In genomic region chr4:132941012-132941729, GRCm38 (mm10) we compare ENCODE assay signal across 35 mouse cellular contexts. TPM values are rescaled to one million over a fixed set of nuclear protein-coding genes. Genes with fewer than 3 reads are reported as not detected.
DNase-seq lines count a peak whose midpoint lies in the region; ATAC-seq and TF ChIP-seq lines count a peak whose summit lies in the region.
"Had no signal": no experiment of that assay in that cellular context is flagged by ENCODE, and none has a peak within 500 bp of the region (broad histone marks: within the 10 kb centered on the region; RNA-seq: fewer than 3 reads in every experiment).

No protein-coding gene starts in this region.

- H3K9ac ChIP-seq in heart, embryonic 13.5 days: no peak overlapping the region
- no peak overlapping the region for H3K9ac ChIP-seq in heart, embryonic 12.5 days
- H3K9ac ChIP-seq in intestine, embryonic 15.5 days: no peak overlapping the region; the same call in 1 of the 2 replicates
- H3K9ac ChIP-seq in stomach, postnatal 0 days (ENCODE audit: low read length): no peak overlapping the region
- H3K9ac ChIP-seq: embryonic facial prominence, embryonic 15.5 days; forebrain, embryonic 12.5 days; forebrain, postnatal 0 days; heart, embryonic 15.5 days; hindbrain, embryonic 12.5 days; liver, embryonic 14.5 days; lung, embryonic 14.5 days; midbrain, embryonic 15.5 days; neural tube, embryonic 15.5 days had no signal

- no peaks in the 10 kb centered on the region for H3K36me3 ChIP-seq in heart, embryonic 13.5 days
- H3K36me3 ChIP-seq in heart, embryonic 12.5 days: no peaks in the 10 kb centered on the region
- no peaks in the 10 kb centered on the region for H3K36me3 ChIP-seq in intestine, embryonic 15.5 days
- H3K36me3 ChIP-seq in stomach, postnatal 0 days (ENCODE audit: control insufficient read depth, insufficient read depth, low read length): no peaks in the 10 kb centered on the region
- H3K36me3 ChIP-seq: embryonic facial prominence, embryonic 10.5 days; embryonic facial prominence, embryonic 15.5 days; forebrain, embryonic 12.5 days; heart, embryonic 15.5 days; hindbrain, embryonic 12.5 days; midbrain, embryonic 10.5 days; midbrain, embryonic 15.5 days; neural tube, embryonic 15.5 days had no signal

- peaks cover 10% of the 10 kb centered on the region for H3K27me3 ChIP-seq in heart, embryonic 13.5 days (replicated peaks)
- no peaks in the 10 kb centered on the region for H3K27me3 ChIP-seq in heart, embryonic 12.5 days (replicated peaks)
- H3K27me3 ChIP-seq in intestine, embryonic 15.5 days (replicated peaks): no peaks in the 10 kb centered on the region
- H3K27me3 ChIP-seq in stomach, postnatal 0 days (ENCODE audit: control insufficient read depth, insufficient read depth, low read length): no peaks in the 10 kb centered on the region
- H3K27me3 ChIP-seq: embryonic facial prominence, embryonic 15.5 days; heart, embryonic 15.5 days; midbrain, embryonic 15.5 days; neural tube, embryonic 15.5 days had no signal

- H3K4me2 ChIP-seq in heart, embryonic 13.5 days: peak overlapping the region; percentile 2; the same call in 1 of the 2 replicates
- H3K4me2 ChIP-seq in heart, embryonic 12.5 days: no peak overlapping the region
- H3K4me2 ChIP-seq in intestine, embryonic 15.5 days (replicated peaks): 0 out of 2 replicates have a peak overlapping the region, but pooled peaks have one; percentile 17
- no peak overlapping the region for H3K4me2 ChIP-seq in stomach, postnatal 0 days (replicated peaks; ENCODE audit: low read depth)
- H3K4me2 ChIP-seq: embryonic facial prominence, embryonic 15.5 days; forebrain, embryonic 12.5 days; heart, embryonic 15.5 days; hindbrain, embryonic 12.5 days; lung, embryonic 14.5 days; midbrain, embryonic 15.5 days; neural tube, embryonic 15.5 days had no signal

- no peak overlapping the region for H3K27ac ChIP-seq in heart, embryonic 13.5 days (replicated peaks)
- H3K27ac ChIP-seq in heart, embryonic 12.5 days (ENCODE audit: poor library complexity, severe bottlenecking): no peak overlapping the region
- no peak overlapping the region for H3K27ac ChIP-seq in intestine, embryonic 15.5 days
- H3K27ac ChIP-seq in stomach, postnatal 0 days (replicated peaks): no peak overlapping the region
- H3K27ac ChIP-seq: embryonic facial prominence, embryonic 10.5 days; embryonic facial prominence, embryonic 15.5 days; forebrain, embryonic 12.5 days; heart, embryonic 15.5 days; hindbrain, embryonic 12.5 days; hindbrain, postnatal 0 days; kidney, postnatal 0 days; liver, embryonic 14.5 days; midbrain, embryonic 10.5 days; midbrain, embryonic 15.5 days; neural tube, embryonic 15.5 days had no signal

- DNase-seq in adrenal gland, adult (ENCODE audit: inconsistent age in 2 of 2, low spot score in 1 of 2): peak; percentile 50 to 69
- no peak for DNase-seq in adrenal gland, adult 8-10 months
- DNase-seq in stomach, postnatal 0 days (ENCODE audit: low spot score): peak; percentile 33
- no peak for DNase-seq in frontal cortex, postnatal 25 days (ENCODE audit: low spot score in 2 of 2)
- no peak for DNase-seq in spleen, adult 12 weeks (ENCODE audit: low spot score)
- DNase-seq: cerebellum, adult 2 months; cerebellum, postnatal 14 days; forebrain, postnatal 0 days; gastrocnemius, postnatal 10 days; heart, postnatal 36 days; kidney, adult 2 months; kidney, postnatal 4 days; layer of hippocampus, postnatal 36 days; liver; lung, embryonic 14.5 days; lung, postnatal 14 days; retina, postnatal 1 day; right cerebral cortex, postnatal 14 days; thymus, adult 2 months; thymus, postnatal 36 days had no signal

- 50% methylated on average over 23 of the region's 23 CpGs for WGBS in heart, embryonic 13.5 days
- 51% methylated on average over 23 of the region's 23 CpGs for whole genome bisulfite sequencing in heart, embryonic 12.5 days
- WGBS in intestine, embryonic 15.5 days: 46% methylated on average over 23 of the region's 23 CpGs
- 44% methylated on average over 23 of the region's 23 CpGs for WGBS in stomach, postnatal 0 days

- TF ChIP-seq EP300 in stomach, postnatal 0 days (optimal IDR thresholded peaks at IDR 0.05): no peak

- no peak overlapping the region for H3K4me3 ChIP-seq in heart, embryonic 13.5 days
- H3K4me3 ChIP-seq in heart, embryonic 12.5 days: no peak overlapping the region
- no peak overlapping the region for H3K4me3 ChIP-seq in intestine, embryonic 15.5 days (replicated peaks)
- no peak overlapping the region for H3K4me3 ChIP-seq in stomach, postnatal 0 days (ENCODE audit: low read depth, low read length)
- H3K4me3 ChIP-seq: embryonic facial prominence, embryonic 10.5 days; embryonic facial prominence, embryonic 15.5 days; forebrain, embryonic 12.5 days; heart, embryonic 15.5 days; hindbrain, embryonic 12.5 days; midbrain, embryonic 10.5 days; midbrain, embryonic 15.5 days; neural tube, embryonic 15.5 days had no signal

- TF ChIP-seq CTCF in stomach, postnatal 0 days (IDR thresholded peaks at IDR 0.05; ENCODE audit: low read depth): no peak

- peaks cover 36% of the 10 kb centered on the region for H3K4me1 ChIP-seq in heart, embryonic 13.5 days
- peaks cover 30% of the 10 kb centered on the region for H3K4me1 ChIP-seq in heart, embryonic 12.5 days (replicated peaks)
- peaks cover 12% of the 10 kb centered on the region for H3K4me1 ChIP-seq in intestine, embryonic 15.5 days (replicated peaks)
- H3K4me1 ChIP-seq in stomach, postnatal 0 days (replicated peaks; ENCODE audit: control insufficient read depth, insufficient read depth): 0 out of 2 replicates have a peak, but pooled peaks cover 4% of the 10 kb centered on the region

- ATAC-seq in heart, embryonic 13.5 days (ENCODE audit: extremely low read depth, insufficient number of reproducible peaks, low FRiP score, low TSS enrichment): no peak
- ATAC-seq in heart, embryonic 12.5 days (ENCODE audit: insufficient number of reproducible peaks, low FRiP score): no peak
- ATAC-seq in intestine, embryonic 15.5 days: 0 out of 2 replicates have a peak, but pooled peaks have one; percentile 43
- peak; percentile 43; the same call in 1 of the 2 replicates for ATAC-seq in stomach, postnatal 0 days (ENCODE audit: low FRiP score, low TSS enrichment)
- ATAC-seq: activated CD4-positive, CD25-positive, alpha-beta regulatory T cell, adult 4 months; forebrain, postnatal 0 days; hindbrain, postnatal 0 days; midbrain, embryonic 15.5 days had no signal

- H3K9me3 ChIP-seq in heart, embryonic 13.5 days: no peaks in the 10 kb centered on the region
- no peaks in the 10 kb centered on the region for H3K9me3 ChIP-seq in heart, embryonic 12.5 days (replicated peaks)
- H3K9me3 ChIP-seq in intestine, embryonic 15.5 days: no peaks in the 10 kb centered on the region
- no peaks in the 10 kb centered on the region for H3K9me3 ChIP-seq in stomach, postnatal 0 days (ENCODE audit: control insufficient read depth, low read length)
- H3K9me3 ChIP-seq: embryonic facial prominence, embryonic 10.5 days; embryonic facial prominence, embryonic 15.5 days; forebrain, embryonic 12.5 days; heart, embryonic 15.5 days; hindbrain, embryonic 12.5 days; midbrain, embryonic 10.5 days; midbrain, embryonic 15.5 days; neural tube, embryonic 15.5 days had no signal

RNA-seq across cellular contexts. Expression of gene Fam76a, which starts 18.8 kb away (rescaled TPM):
- total RNA-seq in adrenal gland, adult 8-10 months (2022): 10 to 100 TPM; 30.0 to 55.3 (median 45.3) TPM
- 34.8 and 35.6 TPM in 2 replicates for polyA plus RNA-seq in heart, embryonic 13.5 days (2015; fragmentation: Nextera tagmentation; extraction: Ambion mirVana)
- 25.9 and 29.0 TPM in 2 replicates for polyA plus RNA-seq in heart, embryonic 12.5 days (2016; fragmentation: Nextera tagmentation; extraction: Ambion mirVana)
- polyA plus RNA-seq in intestine, embryonic 15.5 days (2015; fragmentation: Nextera tagmentation; extraction: Ambion mirVana): 41.8 and 45.3 TPM in 2 replicates
- 33.3 and 34.3 TPM in 2 replicates for polyA plus RNA-seq in stomach, postnatal 0 days (2015; fragmentation: Nextera tagmentation; extraction: Ambion mirVana)

RNA-seq across cellular contexts. Expression of gene Fgr, which starts 32.7 kb away (rescaled TPM):
- total RNA-seq in adrenal gland, adult 8-10 months (2022): under 1 TPM; 0.42 to 0.92 (median 0.64) TPM
- polyA plus RNA-seq in heart, embryonic 13.5 days (2015; fragmentation: Nextera tagmentation; extraction: Ambion mirVana): 0.21 and 0.23 TPM in 2 replicates
- 0.19 and 0.23 TPM in 2 replicates for polyA plus RNA-seq in heart, embryonic 12.5 days (2016; fragmentation: Nextera tagmentation; extraction: Ambion mirVana)
- 2.3 and 3.7 TPM in 2 replicates for polyA plus RNA-seq in intestine, embryonic 15.5 days (2015; fragmentation: Nextera tagmentation; extraction: Ambion mirVana)
- 0.15 and 0.18 TPM in 2 replicates for polyA plus RNA-seq in stomach, postnatal 0 days (2015; fragmentation: Nextera tagmentation; extraction: Ambion mirVana)
- total RNA-seq: forebrain, postnatal 0 days had no signal

RNA-seq across cellular contexts. Expression of gene Stx12, which starts 56.9 kb away (rescaled TPM):
- total RNA-seq in adrenal gland, adult 8-10 months (2022): 10 to 100 TPM; 57.9 to 65.2 (median 60.1) TPM
- 50.5 and 57.0 TPM in 2 replicates for polyA plus RNA-seq in heart, embryonic 13.5 days (2015; fragmentation: Nextera tagmentation; extraction: Ambion mirVana)
- 60.1 and 60.9 TPM in 2 replicates for polyA plus RNA-seq in heart, embryonic 12.5 days (2016; fragmentation: Nextera tagmentation; extraction: Ambion mirVana)
- polyA plus RNA-seq in intestine, embryonic 15.5 days (2015; fragmentation: Nextera tagmentation; extraction: Ambion mirVana): 54.2 and 57.7 TPM in 2 replicates
- 56.4 and 56.7 TPM in 2 replicates for polyA plus RNA-seq in stomach, postnatal 0 days (2015; fragmentation: Nextera tagmentation; extraction: Ambion mirVana)

Comparison
In these comparisons a context has a peak if more than half of its experiments do, and no peak if none do; other contexts are left out.
1. DNase-seq: peak in adrenal gland, adult (2 of 2) and stomach, postnatal 0 days (single experiment); none in adrenal gland, adult 8-10 months (single experiment), frontal cortex, postnatal 25 days (0 of 2) and spleen, adult 12 weeks (single experiment).
2. H3K4me2 ChIP-seq: peak in heart, embryonic 13.5 days (single experiment) and intestine, embryonic 15.5 days (single experiment); none in heart, embryonic 12.5 days (single experiment) and stomach, postnatal 0 days (single experiment).
3. ATAC-seq: peak in intestine, embryonic 15.5 days (single experiment) and stomach, postnatal 0 days (single experiment); none in heart, embryonic 13.5 days (single experiment) and heart, embryonic 12.5 days (single experiment).